Mouse (Mus musculus) embryonic facial prominence, embryonic 11.5 days (tissue): Measurements from ENCODE around the gene Lck. TPM values are rescaled to one million over a fixed set of nuclear protein-coding genes. Genes with fewer than 3 reads are reported as not detected.
"Not testable (repeated sequence)": the region's sequence is repeated elsewhere in the genome, so short reads cannot be mapped to it uniquely, and the experiment has no call there.

Experiments used
- ATAC-seq: fragments of 200-750 bp; cut with Nextera tagmentation; replicated peaks from 2 replicates; pipeline ENCODE4 v1.8.0; 2017; ENCODE audit warnings: low read depth; ENCODE audit not compliant: insufficient number of reproducible peaks, low FRiP score, low TSS enrichment
- DNase-seq: peaks from one replicate; pipeline ENCODE4 v3.0.0-alpha.2; 2015; ENCODE audit warnings: low spot score
- H3K27ac ChIP-seq: fragments of 300-500 bp; sonication (generic); replicated peaks from 2 replicates; pipeline ENCODE4 v1.5.1; 2014; ENCODE audit warnings: mild to moderate bottlenecking, low read depth, low read length, control low read depth
- H3K27me3 ChIP-seq: fragments of 300-500 bp; sonication (generic); 2 replicates; pipeline ENCODE4 v1.6.1; 2014; ENCODE audit warnings: mild to moderate bottlenecking, low read length, moderate library complexity, mixed read lengths; ENCODE audit not compliant: control insufficient read depth, insufficient read depth
- H3K36me3 ChIP-seq: fragments of 300-500 bp; sonication (generic); replicated peaks from 2 replicates; pipeline ENCODE4 v1.6.1; 2014; ENCODE audit warnings: low read depth, mild to moderate bottlenecking, low read length, moderate library complexity, mixed read lengths; ENCODE audit not compliant: control insufficient read depth, insufficient read depth
- H3K4me1 ChIP-seq: fragments of 300-500 bp; sonication (generic); 2 replicates; pipeline ENCODE4 v1.6.1; 2014; ENCODE audit warnings: low read length, mixed read lengths; ENCODE audit not compliant: control insufficient read depth, insufficient read depth
- H3K4me2 ChIP-seq: fragments of 300-500 bp; sonication (generic); 2 replicates; pipeline ENCODE4 v1.6.1; 2014; ENCODE audit warnings: low read depth, mild to moderate bottlenecking, control low read depth, low read length, moderate library complexity
- H3K4me3 ChIP-seq: fragments of 300-500 bp; sonication (generic); 2 replicates; pipeline ENCODE4 v1.5.1; 2014; ENCODE audit warnings: low read depth, low read length, control low read depth
- H3K9ac ChIP-seq: fragments of 300-500 bp; sonication (generic); replicated peaks from 2 replicates; pipeline ENCODE4 v1.6.1; 2014; ENCODE audit warnings: mild to moderate bottlenecking, control low read depth, low read length
- H3K9me3 ChIP-seq: fragments of 300-500 bp; sonication (generic); replicated peaks from 2 replicates; pipeline ENCODE4 v1.6.1; 2016; ENCODE audit warnings: mild to moderate bottlenecking, low read length, inconsistent platforms, mixed read lengths; ENCODE audit not compliant: control insufficient read depth
- WGBS: fragments of 180-500 bp; shearing (Covaris S2); extraction: QIAGEN DNeasy Blood & Tissue Kit; methylation state at CpG from one replicate; pipeline ENCODE4 v1.1.7; 2014; 5-methylcytosine and 5-hydroxymethylcytosine counted together
- polyA plus RNA-seq: library from polyadenylated mRNA; unstranded; fragments of >200 nt; fragmentation: Nextera tagmentation; extraction: Ambion mirVana; gene quantifications from 2 replicates; pipeline ENCODE4 v1.2.1, GENCODE M21; 2014

The Lck gene
- polyA plus RNA-seq, 1 experiment from 2014 or later = 11.3 TPM

DNA sequence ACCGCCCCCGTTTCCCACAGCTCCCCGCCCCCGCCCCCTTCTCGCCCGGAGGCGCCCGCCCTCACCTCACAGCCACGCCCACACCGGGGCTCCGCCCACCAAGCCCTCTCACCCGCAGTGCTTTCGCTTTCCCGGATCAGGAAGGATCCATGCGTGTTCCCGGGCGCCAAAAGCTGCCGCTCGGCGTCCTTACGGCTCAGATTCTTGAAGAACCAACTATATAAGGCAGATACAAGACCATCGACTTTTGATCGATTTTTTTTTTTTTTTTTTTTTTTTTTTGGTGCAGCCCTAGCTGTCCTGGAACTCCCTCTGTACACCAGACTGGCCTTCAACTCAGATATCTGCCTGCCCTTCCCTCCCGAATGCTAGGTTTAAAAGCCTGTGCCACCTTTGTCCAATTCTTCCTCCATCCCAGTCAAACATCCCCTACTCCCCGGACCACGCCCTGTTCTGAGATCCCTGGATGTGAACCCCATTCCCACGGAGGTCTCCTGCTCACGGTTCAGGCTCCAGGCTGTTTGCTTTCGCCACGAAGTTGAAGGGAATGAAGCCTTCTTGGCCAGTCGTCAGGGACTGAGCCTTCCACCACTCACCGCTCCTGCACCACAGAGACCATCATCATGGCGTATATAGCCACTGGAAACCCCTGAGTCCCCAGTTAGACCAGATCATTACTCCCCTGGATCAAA, 16.8 kb downstream of the Lck start:
- peak overlapping the region; percentile 51 for H3K4me3 ChIP-seq
- H3K4me2 ChIP-seq = peak overlapping the region; percentile 82
- 8% methylated on average over 33 of the region's 33 CpGs for WGBS
- peak overlapping the region; percentile 65 for H3K9ac ChIP-seq
- no peaks in the 10 kb centered on the region for H3K36me3 ChIP-seq
- H3K9me3 ChIP-seq = no peaks in the 10 kb centered on the region
- DNase-seq = peak; percentile 95
- no peaks in the 10 kb centered on the region for H3K4me1 ChIP-seq
- H3K27ac ChIP-seq = no peak overlapping the region
- peak; percentile 35 for ATAC-seq
- H3K27me3 ChIP-seq = no peaks in the 10 kb centered on the region

DNA sequence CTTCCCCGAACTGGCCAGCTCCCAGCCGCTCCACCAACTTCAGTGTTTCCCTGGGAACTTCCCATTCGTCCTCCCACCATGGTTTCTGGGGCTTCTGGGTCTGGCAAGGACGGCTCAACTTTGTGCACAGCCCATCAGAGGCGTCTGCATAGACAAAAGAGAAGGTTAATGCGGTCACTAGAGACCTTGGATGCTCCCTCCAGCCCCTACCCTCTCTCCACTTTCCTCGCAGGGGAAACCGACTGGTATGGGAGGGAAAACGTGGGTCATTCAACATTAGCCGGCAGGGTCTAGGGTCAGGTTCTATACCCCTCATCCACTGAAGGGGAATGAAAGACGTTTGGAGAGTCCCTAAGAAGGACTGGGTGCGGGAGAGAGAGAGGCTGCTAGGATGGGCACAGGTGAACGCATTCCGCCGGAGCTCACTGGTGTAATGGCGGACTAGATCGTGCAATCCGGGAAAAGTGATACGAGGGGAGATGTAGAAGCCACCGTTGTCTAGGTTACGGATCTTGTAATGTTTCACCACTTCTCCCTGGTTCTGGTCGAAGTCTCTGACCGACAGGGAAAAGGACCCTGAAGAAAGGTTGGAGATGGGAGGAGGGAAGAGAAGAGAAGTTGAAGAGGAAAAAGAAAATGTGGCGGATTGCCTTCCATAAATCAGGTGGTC, 17.4 kb downstream of the Lck start:
- Histone ChIP-seq H3K9me3 (no peaks in the 10 kb centered on the region), H3K9ac (peak overlapping the region; percentile 65), H3K4me2 (peak overlapping the region; percentile 82), H3K27ac (no peak overlapping the region), H3K27me3 (no peaks in the 10 kb centered on the region), H3K36me3 (no peaks in the 10 kb centered on the region), H3K4me3 (peak overlapping the region; percentile 51), H3K4me1 (no peaks in the 10 kb centered on the region)
- ATAC-seq (peak; percentile 44; the same call in 1 of the 2 replicates), DNase-seq (no peak)
- under 1% methylated on average over 24 of the region's 24 CpGs for WGBS

DNA sequence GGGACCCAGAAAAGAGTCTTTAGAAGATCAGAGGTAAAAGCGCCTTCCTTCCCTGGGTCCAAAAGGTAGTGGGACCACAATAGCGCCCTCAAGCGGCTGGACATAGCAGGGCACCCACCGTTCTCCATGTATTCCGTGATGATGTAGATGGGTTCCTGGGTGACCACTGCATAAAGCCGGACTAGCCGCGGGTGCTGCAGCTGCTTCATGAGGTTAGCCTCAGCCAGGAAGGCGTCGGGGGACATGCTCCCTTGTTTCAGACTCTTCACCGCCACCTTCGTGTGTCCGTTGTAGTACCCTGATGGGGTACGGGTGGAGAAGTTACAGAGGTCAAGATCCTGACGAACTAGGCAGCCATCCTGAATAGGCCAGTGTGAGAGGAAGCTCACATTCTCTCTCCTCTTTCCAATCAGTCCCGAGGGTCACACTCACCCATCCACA, 18.0 kb downstream of the Lck start:
- Histone ChIP-seq H3K36me3 (no peaks in the 10 kb centered on the region), H3K9ac (peak overlapping the region; percentile 65), H3K4me2 (peak overlapping the region; percentile 82), H3K4me3 (peak overlapping the region; percentile 51), H3K4me1 (no peaks in the 10 kb centered on the region), H3K27ac (no peak overlapping the region), H3K27me3 (no peaks in the 10 kb centered on the region), H3K9me3 (no peaks in the 10 kb centered on the region)
- DNase-seq (peak; percentile 70), ATAC-seq (no peak)
- WGBS = 3% methylated on average over 16 of the region's 16 CpGs

DNA sequence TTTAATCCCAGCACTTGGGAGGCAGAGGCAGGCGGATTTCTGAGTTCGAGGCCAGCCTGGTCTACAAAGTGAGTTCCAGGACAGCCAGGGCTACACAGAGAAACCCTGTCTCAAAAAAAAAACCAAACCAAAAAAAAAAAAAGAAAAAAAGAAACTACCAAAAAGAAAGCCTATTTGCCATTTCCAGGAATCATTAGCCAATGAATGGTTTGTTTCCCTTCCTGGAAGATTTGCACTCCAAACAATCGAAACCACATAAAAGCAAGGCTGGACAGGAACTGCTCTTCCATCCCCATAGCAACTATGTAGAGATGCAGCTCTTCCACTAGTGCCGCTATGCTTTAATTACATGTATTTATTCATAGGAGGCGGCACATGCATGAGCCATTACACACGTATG, 18.9 kb downstream of the Lck start:
- not testable (repeated sequence) for ATAC-seq, H3K9ac ChIP-seq, DNase-seq, H3K4me2 ChIP-seq, H3K27me3 ChIP-seq, H3K4me3 ChIP-seq, H3K9me3 ChIP-seq, H3K27ac ChIP-seq, H3K36me3 ChIP-seq, H3K4me1 ChIP-seq
- 84% methylated on average over 5 of the region's 6 CpGs for WGBS

DNA sequence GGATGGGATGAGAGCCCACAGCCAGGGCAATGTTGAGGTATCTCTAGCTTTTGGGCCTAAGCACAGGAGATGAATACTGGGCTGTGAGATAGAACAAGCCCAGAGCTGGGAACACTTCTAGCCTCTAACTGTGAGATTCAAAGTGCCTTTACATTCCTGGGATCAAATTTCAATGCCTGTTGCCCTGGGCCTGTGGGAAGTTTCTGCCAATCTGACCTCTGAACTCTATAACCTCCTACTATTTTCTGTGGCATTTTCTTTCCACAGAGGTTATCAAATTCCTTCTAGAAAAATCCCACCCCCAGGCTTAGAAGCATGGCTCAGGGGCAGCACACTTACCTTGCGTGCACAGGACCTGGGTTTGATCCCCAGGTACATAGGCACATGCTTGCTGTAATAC, 23.1 kb downstream of the Lck start:
- no peak overlapping the region for H3K4me3 ChIP-seq
- no peaks in the 10 kb centered on the region for H3K4me1 ChIP-seq
- no peaks in the 10 kb centered on the region for H3K9me3 ChIP-seq
- H3K4me2 ChIP-seq = no peak overlapping the region
- H3K9ac ChIP-seq = no peak overlapping the region
- no peak for ATAC-seq
- DNase-seq = peak; percentile 21
- 41% methylated on average over 1 of the region's 1 CpGs for WGBS
- H3K27me3 ChIP-seq = no peaks in the 10 kb centered on the region
- no peaks in the 10 kb centered on the region for H3K36me3 ChIP-seq
- no peak overlapping the region for H3K27ac ChIP-seq

GRCm38 (mm10) chr4:129549306-129549705, 24.1 kb downstream of the Lck start:
- H3K4me2 ChIP-seq = no peak overlapping the region
- H3K36me3 ChIP-seq = no peaks in the 10 kb centered on the region
- 96% methylated on average over 2 of the region's 2 CpGs for WGBS
- no peak overlapping the region for H3K4me3 ChIP-seq
- no peaks in the 10 kb centered on the region for H3K27me3 ChIP-seq
- no peak overlapping the region for H3K9ac ChIP-seq
- peak; percentile 33 for DNase-seq
- H3K4me1 ChIP-seq = no peaks in the 10 kb centered on the region
- no peak for ATAC-seq
- no peak overlapping the region for H3K27ac ChIP-seq
- no peaks in the 10 kb centered on the region for H3K9me3 ChIP-seq

DNA sequence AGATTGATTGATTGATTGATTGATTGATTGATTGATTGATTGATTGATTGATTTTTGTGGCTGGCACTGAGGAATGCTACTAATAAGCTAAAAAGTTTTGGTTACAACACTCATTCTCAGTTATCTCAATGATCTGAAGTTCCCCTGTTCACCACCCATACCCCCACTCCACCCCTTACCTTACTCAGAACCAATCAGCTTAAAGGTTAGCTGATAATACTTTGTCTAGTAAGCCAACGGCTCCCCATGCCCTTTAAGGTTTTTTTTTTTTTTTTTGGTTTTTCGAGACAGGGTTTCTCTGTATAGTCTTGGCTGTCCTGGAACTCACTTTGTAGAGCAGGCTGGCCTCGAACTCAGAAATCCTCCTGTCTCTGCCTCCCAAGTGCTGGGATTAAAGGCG, 25.8 kb downstream of the Lck start:
- not testable (repeated sequence) for H3K27me3 ChIP-seq, H3K9ac ChIP-seq, H3K36me3 ChIP-seq, H3K4me1 ChIP-seq, H3K4me2 ChIP-seq, H3K27ac ChIP-seq, H3K9me3 ChIP-seq, H3K4me3 ChIP-seq, ATAC-seq, DNase-seq
- 85% methylated on average over 4 of the region's 4 CpGs for WGBS

- ATAC-seq (no peak), DNase-seq (no peak)
- Histone ChIP-seq H3K27ac (no peak overlapping the region), H3K4me1 (no peaks in the 10 kb centered on the region), H3K27me3 (no peaks in the 10 kb centered on the region), H3K4me3 (no peak overlapping the region), H3K9ac (no peak overlapping the region), H3K9me3 (no peaks in the 10 kb centered on the region), H3K36me3 (no peaks in the 10 kb centered on the region), H3K4me2 (no peak overlapping the region)
- WGBS = 85% methylated on average over 4 of the region's 4 CpGs
Measured at GRCm38 (mm10) chr4:129544106-129544505, 29.3 kb downstream of the Lck start.
